Mouse (Mus musculus) thymus, adult 2 months (tissue): ENCODE measurements around the gene Srarp. TPM values are rescaled to one million over a fixed set of nuclear protein-coding genes. Genes with fewer than 3 reads are reported as not detected.
A peak's percentile ranks its signal among the peaks of the same experiment; 100 is the strongest.

ENCODE experiments used
- DNase-seq: peaks from one replicate; pipeline ENCODE4 v3.0.0; 2021
- H3K27ac ChIP-seq: fragments of 200-500 bp; 2 replicates; pipeline ENCODE4 v1.5.1; 2012; ENCODE audit warnings: low read length, control low read depth; ENCODE audit not compliant: control insufficient read depth, insufficient read depth
- H3K27me3 ChIP-seq: fragments of 200-500 bp; 2 replicates; pipeline ENCODE4 v1.6.1; 2012; ENCODE audit warnings: mild to moderate bottlenecking, low read length, moderate library complexity, mixed read lengths; ENCODE audit not compliant: control insufficient read depth, insufficient read depth
- H3K36me3 ChIP-seq: fragments of 200-500 bp; 2 replicates; pipeline ENCODE4 v1.6.1; 2012; ENCODE audit warnings: mild to moderate bottlenecking, low read length, moderate library complexity; ENCODE audit not compliant: control insufficient read depth, insufficient read depth
- H3K4me1 ChIP-seq: fragments of 200-500 bp; replicated peaks from 2 replicates; pipeline ENCODE4 v1.6.1; 2012; ENCODE audit warnings: low read length; ENCODE audit not compliant: control insufficient read depth, insufficient read depth
- H3K4me3 ChIP-seq: fragments of 200-500 bp; 2 replicates; pipeline ENCODE4 v1.5.1; 2012; ENCODE audit warnings: mild to moderate bottlenecking, low read length, control low read depth, moderate library complexity; ENCODE audit not compliant: control insufficient read depth, insufficient read depth
- CTCF ChIP-seq: fragments of 200-500 bp; IDR thresholded peaks from 2 replicates; pipeline ENCODE4 v1.5.1; 2012; ENCODE audit warnings: mild to moderate bottlenecking, control low read depth, low read length, moderate library complexity, borderline replicate concordance; ENCODE audit not compliant: control insufficient read depth, poor library complexity, insufficient read depth; ENCODE audit errors: extremely low read depth
- POLR2A ChIP-seq: fragments of 200-500 bp; IDR thresholded peaks from 2 replicates; pipeline ENCODE4 v1.6.1; 2012; ENCODE audit warnings: mild to moderate bottlenecking, low read length, control low read depth, moderate library complexity; ENCODE audit not compliant: control insufficient read depth, poor library complexity, insufficient read depth; ENCODE audit errors: extremely low read depth
- WGBS: fragments of 180-500 bp; shearing (Covaris S2); methylation state at CpG from one replicate; pipeline ENCODE4 v1.1.7; 2018; 5-methylcytosine and 5-hydroxymethylcytosine counted together
- polyA plus RNA-seq: library from polyadenylated mRNA; depleted of rRNA; stranded (reverse); fragments of >200 nt; gene quantifications from 2 replicates; pipeline ENCODE4 v1.2.3, GENCODE M21; 2012

Srarp gene
- polyA plus RNA-seq, 1 experiment: 0.42 TPM

DNA sequence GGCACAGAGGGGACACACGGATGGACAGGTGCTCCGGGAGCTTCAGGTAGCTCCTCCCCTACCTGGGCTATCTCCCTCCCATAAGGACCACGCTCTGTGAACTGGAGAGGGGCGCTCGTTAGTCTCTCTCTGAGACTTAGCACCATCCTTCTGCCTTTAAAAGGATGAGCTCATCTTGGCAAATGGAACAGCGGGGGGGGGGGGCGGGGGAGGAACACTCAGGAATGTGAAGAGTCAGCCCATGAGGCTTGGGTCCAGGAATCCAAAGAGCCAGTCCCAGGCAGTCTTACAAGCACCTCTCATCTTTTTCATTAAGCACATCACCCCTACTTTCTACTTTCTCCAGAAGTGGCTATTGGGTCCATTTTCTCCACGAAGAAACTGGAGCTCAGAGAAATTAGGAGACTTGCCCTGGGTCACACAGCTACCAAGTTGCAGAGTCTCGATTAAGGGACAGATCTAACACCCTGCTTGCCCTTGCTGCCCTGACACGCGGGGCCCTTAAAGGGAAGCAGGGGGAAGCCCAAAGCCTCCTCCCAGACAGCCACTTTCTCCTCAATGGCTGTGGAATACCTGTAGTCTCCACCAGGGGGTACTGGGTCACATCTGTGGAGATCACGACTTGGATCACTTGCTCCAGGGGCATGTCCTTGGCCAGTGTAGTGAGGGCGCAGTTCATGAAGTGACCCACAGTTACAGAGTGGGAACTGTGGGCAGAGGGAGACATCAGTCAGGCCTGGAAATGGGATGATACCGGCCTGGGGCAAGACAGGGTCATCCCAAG lies 29.2 kb downstream of the Srarp start:
- Histone ChIP-seq H3K36me3 (no peaks in the 10 kb centered on the region), H3K27me3 (no peaks in the 10 kb centered on the region), H3K4me1 (no peaks in the 10 kb centered on the region), H3K4me3 (no peak overlapping the region), H3K27ac (no peak overlapping the region)
- peak; percentile 44 for DNase-seq
- WGBS: 57% methylated on average over 14 of the region's 14 CpGs
- TF ChIP-seq CTCF (peak; percentile 23; the same call in 1 of the 2 replicates), POLR2A (no peak)

DNA sequence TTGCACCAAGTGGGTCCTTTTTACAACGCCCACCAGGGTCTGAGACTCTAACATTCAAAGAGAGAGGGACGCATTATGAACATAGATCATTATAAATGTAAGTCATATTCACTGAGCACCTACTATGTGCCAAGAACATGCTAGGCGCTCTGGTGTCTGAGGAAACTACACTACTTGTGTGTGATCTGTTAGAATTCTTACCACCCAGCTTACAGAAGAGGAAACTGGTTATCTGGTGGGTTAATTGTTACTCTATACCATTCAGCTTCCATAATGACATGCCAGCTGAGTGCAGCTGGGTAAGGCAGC lies 30.6 kb downstream of the Srarp start:
- H3K27me3 ChIP-seq: no peaks in the 10 kb centered on the region
- WGBS: 89% methylated on average over 3 of the region's 3 CpGs
- no peaks in the 10 kb centered on the region for H3K4me1 ChIP-seq
- no peaks in the 10 kb centered on the region for H3K36me3 ChIP-seq
- no peak for TF ChIP-seq CTCF
- TF ChIP-seq POLR2A: no peak
- no peak overlapping the region for H3K4me3 ChIP-seq
- no peak for DNase-seq
- no peak overlapping the region for H3K27ac ChIP-seq

DNA sequence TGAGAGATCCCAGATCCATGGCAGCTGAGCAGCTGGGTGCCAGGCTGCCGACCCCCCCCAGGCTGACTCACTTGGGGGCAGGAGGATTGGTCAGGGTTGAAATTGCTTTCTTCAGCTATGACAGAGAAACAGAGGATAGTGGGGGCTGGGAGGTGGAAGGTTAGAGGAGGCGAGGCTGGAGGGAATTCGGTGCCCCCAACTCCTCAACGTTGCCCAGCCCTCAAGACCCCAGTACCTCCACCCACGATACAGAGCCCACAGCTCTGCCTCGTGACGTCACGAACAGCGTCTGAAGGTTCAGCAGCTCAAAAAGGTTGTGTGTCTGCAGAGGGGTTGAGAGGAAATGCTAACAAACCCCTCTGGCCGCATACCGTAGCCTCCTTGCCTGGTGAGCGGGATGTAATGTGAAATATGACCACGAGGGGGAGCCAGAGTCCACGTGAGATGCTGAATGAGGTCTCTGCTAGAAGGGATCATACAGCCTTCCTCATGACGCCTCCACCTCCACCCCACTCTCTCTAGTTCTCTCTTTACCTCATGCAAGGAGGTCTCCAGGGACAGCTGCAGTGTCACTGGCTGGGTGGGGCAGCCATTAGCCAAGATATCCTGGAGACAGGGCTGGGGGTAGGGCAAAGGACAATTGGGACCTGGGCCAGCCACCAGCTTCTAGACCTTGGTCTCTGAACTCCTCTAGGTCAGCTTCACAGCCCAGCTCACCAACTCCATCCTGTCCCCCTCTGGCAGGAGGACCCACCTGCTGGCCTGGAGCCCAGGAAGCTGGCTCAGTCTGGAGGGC lies 31.2 kb downstream of the Srarp start:
- Histone ChIP-seq H3K4me3 (no peak overlapping the region), H3K27ac (no peak overlapping the region), H3K27me3 (no peaks in the 10 kb centered on the region), H3K4me1 (no peaks in the 10 kb centered on the region), H3K36me3 (no peaks in the 10 kb centered on the region)
- peak; percentile 87 for DNase-seq
- TF ChIP-seq POLR2A: no peak
- TF ChIP-seq CTCF: peak; percentile 78; the same call in 1 of the 2 replicates
- WGBS: 20% methylated on average over 15 of the region's 15 CpGs

DNA sequence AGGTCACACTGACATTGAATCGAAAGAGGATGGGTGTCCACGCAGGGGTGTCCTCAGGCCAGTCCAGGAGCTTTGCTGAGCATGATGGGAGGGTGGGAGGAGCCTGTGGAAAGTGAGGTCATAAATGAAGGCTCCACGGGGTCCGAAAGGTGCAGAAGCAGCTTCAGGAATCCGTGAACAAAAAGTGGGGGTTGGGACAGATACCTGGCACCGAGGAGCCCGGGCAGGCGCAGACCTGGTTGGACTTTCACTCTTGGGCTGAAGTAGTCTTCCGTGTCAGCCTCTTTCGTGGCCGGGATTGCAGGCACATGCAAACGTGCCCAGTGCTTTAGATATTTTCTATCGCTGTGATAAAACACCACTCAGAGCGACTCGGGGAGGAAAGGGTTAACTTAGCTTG lies 35.7 kb downstream of the Srarp start:
- Histone ChIP-seq H3K4me3 (no peak overlapping the region), H3K27ac (no peak overlapping the region), H3K4me1 (no peaks in the 10 kb centered on the region), H3K36me3 (no peaks in the 10 kb centered on the region), H3K27me3 (no peaks in the 10 kb centered on the region)
- DNase-seq: no peak
- TF ChIP-seq CTCF (no peak), POLR2A (no peak)
- 91% methylated on average over 15 of the region's 15 CpGs for WGBS

DNA sequence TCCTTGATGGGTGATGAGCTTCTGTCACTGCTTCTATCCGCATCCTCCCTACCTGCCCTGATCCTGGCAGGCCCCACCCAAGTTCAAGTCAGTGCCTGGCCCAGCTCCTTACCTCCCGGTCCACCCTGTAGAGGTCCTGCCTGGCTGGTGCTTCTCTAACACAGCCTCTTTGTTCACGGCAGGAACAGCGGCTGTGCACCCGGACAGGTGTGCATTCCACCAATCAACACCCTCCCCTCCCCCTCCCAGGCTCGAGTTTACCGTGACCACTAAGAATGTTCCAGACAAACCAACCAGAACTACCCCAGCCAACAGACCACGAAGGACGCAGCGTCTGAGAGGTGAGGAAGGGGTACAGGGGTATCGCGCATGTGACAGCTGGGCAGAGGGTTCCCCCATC lies 37.4 kb downstream of the Srarp start, which contains the start of gene Clcnka:
Gene Clcnka (minus strand): TSS at position 180 of the 400 bp plus-strand sequence.
- no peak within 1 kb of the TSS for H3K27ac ChIP-seq
- TF ChIP-seq POLR2A: no peak
- no peak for TF ChIP-seq CTCF
- H3K4me1 ChIP-seq: no peaks in the 10 kb centered on the region
- WGBS: 76% methylated on average over 12 of the region's 12 CpGs
- DNase-seq: no peak
- H3K4me3 ChIP-seq: no peak within 1 kb of the TSS
- no peaks in the 10 kb centered on the region for H3K27me3 ChIP-seq
- H3K36me3 ChIP-seq: no peaks in the 10 kb centered on the region

DNA sequence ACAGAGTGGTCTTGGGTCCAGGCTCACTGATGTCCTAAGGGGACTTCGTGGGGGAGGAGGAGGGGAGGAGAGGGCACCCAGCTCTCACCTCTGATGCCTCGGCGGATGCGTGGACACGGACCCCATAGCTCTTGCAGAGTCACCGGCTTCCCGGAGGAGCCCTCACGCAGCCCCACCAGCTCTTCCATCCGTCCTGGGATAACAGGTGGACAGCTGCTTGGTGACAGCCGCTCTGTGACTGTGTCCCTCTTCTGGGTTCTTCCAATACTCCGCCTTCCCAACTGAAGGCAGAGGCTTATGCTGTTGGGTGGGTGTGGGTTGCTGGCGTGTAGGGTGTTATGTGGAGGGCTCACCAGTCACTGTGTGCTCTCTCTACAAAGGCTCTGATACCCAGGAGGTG lies 38.0 kb downstream of the Srarp start:
- TF ChIP-seq POLR2A: no peak
- TF ChIP-seq CTCF: no peak
- Histone ChIP-seq H3K27ac (no peak overlapping the region), H3K27me3 (no peaks in the 10 kb centered on the region), H3K4me1 (no peaks in the 10 kb centered on the region), H3K36me3 (no peaks in the 10 kb centered on the region), H3K4me3 (no peak overlapping the region)
- DNase-seq: no peak
- WGBS: 89% methylated on average over 12 of the region's 12 CpGs

DNA sequence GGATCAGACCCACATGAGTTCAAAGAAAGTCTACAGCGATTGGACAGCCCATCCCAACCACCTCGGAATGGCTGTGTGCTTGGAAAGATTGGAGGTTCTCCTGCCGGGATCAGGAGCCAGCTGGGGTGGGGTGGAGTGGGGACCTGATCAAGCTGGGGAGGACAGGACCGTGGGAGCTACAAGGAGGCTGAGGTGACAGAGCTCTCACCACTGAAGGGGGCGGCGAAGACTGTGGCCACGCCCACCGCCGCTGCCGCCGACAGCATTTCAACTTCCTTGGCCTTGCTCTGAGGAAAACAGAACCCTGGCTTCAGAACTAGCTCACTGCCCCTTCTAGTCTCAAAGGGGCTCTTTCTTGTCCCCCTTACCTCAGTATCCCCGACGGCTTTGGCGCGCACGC lies 41.2 kb downstream of the Srarp start:
- DNase-seq: no peak
- H3K4me3 ChIP-seq: no peak overlapping the region
- no peaks in the 10 kb centered on the region for H3K36me3 ChIP-seq
- H3K4me1 ChIP-seq: no peaks in the 10 kb centered on the region
- TF ChIP-seq POLR2A: no peak
- TF ChIP-seq CTCF: no peak
- no peaks in the 10 kb centered on the region for H3K27me3 ChIP-seq
- WGBS: 49% methylated on average over 16 of the region's 16 CpGs
- H3K27ac ChIP-seq: no peak overlapping the region
